Mouse (Mus musculus) liver, postnatal 0 days (tissue): ENCODE data around the gene Acvr2b.

ENCODE experiments used
- CTCF ChIP-seq: sonication (generic); IDR thresholded peaks from 2 replicates; pipeline ENCODE4 v1.5.1; 2016; ENCODE audit warnings: antibody characterized with exemption, low read depth
- EP300 ChIP-seq: IDR thresholded peaks from 2 replicates; pipeline ENCODE4 v1.6.1; 2016; ENCODE audit warnings: antibody characterized with exemption, low read depth, mild to moderate bottlenecking

- TF ChIP-seq EP300 (no peak), CTCF (no peak)
Measured at GRCm38 (mm10) chr9:119407884-119408283, 6.0 kb downstream of the Acvr2b start.
